Mouse (Mus musculus) Muller cell, postnatal 12 days (primary cell): ENCODE data around the gene Lsamp.

ENCODE experiments used
- DNase-seq: peaks from one replicate; pipeline ENCODE4 v3.0.0-alpha.2; 2015; ENCODE audit errors: inconsistent ontology term

Lsamp gene

DNA sequence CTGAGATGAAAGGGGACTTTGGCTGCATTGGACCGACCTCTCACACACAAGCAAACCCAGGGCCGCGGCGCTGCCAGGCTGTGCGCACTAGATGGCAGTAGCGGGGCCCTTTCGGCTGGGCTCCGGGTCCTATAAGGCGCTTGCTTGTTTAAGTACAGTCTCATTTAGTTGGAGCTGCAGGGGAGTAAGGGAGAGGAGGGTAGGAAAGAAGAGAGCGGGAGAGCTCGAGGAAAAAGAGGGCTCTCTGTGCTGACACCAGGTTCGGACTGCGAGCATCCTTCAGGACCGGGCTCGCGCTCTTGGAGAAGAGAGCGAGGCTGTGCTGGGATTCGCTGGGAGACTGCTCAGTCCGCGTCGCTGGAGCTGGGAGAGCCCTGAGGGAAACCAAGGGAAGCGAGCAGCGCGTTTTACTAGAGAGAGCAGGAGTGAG lies at the start of gene Lsamp:
TSS of gene Lsamp (plus strand) at position 157 of the 430 bp plus-strand sequence.
- DNase-seq, result peak; percentile 80

DNA sequence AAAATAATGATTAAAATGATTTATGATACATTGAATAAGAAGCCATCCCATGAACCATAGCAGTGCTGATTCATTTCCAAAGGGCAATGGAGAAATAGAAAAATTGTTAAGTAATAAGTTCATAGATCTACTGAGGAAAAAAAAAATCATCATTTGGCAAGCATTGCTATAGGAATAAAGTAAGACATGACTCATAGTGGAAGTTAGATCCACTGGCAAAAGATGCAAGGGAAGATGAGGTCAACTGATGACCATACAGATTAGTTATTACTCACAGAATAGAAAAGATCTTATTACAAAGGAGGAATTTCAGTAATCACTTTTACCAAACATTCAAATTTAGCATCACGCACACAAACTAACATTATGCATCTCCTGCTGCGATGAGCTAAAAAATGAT lies 26.5 kb upstream of the Lsamp start:
- peak; percentile 69 for DNase-seq

DNA sequence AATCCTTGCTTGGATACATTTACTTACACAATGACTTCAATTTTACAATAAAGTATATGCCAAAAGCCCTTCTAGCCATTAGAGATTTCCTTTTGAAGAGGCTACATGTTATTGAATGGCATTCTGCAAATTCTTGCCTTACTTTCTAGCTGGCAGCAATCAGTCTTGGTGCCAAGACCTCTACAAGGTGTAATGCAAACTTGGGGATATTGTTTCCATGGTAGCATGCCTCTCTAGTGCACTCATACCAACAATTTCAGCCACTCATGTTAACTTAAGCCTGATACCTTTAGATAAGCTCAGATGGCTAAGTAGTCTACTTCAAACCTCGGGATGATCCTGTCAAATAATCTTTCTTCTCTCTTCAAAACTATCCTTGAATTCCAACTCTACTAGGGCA lies 11.4 kb upstream of the Lsamp start:
- no peak for DNase-seq

DNA sequence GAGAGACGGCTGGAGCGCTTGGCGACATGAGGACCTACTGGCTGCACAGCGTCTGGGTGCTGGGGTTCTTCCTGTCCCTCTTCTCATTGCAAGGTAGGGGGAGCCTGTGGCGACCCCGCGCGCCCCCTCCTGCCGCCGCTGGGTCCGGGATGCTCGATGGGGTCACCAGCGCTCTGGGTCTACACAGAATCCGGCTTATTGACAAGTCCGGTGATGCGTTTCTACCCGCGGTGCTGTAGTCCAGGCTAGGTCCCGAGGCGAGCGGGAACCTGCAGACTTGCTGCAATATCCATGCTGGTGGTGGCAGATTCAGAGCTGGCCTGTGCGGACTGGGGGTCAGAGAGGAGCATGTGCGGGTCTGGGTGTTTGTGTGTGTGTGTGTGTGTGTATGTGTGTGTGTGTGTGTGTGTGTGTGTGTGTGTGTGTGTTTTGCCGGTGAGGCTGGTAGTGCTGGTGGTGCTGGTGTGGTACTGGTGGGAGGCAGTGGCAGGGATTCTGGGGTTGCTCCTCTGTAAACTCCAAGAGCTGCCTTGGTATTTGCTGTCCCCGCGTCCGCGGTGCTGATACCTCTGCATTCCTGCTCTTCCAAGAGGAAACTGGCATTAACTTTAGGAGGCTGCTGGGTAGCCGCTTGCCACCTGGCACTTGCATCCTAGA lies 602 bp downstream of the Lsamp start:
- DNase-seq, result peak; percentile 60

DNA sequence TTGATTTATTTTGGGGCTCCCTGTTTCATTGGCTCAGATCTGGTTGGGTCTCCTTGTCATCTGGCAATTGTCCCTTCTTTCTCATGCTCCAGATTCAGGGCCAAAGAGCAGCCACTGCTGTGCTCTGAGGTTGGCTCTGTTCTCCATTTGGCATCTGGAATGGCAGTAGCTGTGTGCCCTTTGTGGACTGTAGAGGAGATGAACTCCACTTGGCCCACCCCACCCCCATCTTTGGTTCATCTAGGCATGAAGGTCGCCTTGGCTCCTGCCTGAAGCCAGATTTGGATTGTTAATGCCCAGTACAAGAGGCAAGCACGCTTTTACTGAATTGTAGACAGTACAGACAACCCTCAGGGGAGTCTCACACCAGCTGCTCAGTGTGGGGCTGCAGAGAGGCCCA lies 4.3 kb downstream of the Lsamp start:
- peak; percentile 19 for DNase-seq

DNA sequence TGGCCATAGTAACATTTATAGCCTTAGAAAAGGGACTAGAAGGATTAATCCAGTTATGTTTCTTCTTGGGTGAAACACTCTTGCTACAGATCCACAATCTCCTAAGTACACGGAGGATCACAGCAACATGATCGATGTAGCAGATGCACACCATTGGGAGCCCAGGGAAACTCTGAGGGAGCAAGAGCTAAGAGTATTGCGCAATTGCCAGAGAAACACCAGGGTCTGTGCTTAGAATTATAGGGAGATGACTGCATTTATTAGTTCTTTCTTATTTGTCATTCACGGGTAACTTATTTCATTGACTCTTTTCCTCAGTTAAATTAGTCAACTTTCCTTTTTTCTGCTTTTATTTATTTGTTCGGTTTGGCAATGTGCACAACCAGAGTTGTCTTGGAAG lies 10.7 kb downstream of the Lsamp start:
- no peak for DNase-seq

DNA sequence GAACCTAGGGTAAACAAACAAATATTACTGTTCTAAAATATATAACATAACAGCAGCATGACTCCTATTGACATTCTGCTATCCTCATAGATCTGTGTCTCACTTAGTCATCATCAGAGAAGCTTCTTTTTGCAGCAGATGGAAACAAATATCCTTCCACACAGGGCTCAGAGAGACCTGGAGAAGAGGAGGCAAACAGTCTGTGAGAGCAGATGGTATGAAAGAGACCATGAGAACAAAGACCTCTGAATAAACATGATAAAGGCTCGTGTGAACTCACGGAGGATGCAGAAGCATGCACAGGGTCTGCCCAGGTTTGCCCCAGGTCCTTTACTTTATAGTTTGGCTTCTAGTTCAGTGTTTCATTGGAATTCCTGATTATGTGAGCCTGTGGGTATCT lies 24.6 kb downstream of the Lsamp start:
- no peak for DNase-seq

DNA sequence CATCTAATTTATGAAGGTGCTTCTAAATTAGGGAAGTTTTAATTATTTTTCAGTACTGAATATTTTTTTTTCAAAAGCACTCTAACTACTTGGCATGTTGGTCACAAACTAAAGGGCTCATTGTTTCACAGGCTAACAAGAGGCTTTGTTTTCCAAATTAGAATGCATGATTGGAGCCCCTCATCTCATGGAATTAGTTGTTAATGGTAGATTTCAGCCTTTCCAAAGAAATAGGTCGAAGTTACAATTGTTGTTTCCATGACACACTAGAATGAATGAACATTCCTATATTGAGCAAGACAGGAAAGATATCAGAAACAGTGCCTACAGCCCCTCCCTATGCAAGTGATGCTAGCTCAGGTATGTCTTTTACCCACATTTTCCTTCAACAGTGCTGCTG lies 26.9 kb downstream of the Lsamp start:
- DNase-seq, result peak; percentile 88

DNA sequence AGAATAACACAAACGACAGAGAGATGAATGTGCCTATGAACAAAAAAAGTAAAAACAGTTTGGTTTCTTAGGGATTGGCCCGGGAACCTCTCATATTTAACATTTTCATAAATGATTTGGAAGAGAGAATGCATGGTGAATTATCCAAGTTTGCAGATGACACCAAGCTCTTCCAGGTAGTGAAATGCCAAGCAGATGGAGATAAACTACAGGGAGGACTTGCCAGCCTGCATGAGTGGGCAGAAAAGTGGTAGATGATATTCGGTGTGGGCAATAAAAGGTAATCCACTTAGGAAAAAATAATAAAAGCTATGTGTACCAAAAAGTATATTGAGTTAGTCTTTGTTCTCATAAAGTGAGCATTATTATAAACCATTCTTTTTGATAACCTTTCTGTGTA lies 38.5 kb downstream of the Lsamp start:
- no peak for DNase-seq

DNA sequence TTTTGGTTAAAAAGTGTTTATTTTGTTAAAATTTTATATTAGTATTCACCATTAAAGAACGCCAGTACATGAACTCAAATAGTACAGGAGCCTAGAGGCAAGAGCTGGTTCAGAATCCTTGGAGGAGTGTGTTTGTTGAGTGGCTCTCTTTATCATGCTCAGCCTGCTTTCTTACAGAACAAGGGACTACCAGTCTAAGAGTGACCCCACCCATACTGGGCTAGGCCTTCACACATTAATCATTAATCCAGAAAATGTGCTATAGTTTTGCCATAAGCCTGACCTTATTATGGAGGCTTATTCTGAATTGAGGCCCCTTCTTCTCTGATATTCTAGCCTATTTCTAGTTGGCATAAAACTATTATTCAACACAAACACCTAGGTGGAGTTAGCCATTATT lies 52.6 kb downstream of the Lsamp start:
- DNase-seq, result no peak

DNA sequence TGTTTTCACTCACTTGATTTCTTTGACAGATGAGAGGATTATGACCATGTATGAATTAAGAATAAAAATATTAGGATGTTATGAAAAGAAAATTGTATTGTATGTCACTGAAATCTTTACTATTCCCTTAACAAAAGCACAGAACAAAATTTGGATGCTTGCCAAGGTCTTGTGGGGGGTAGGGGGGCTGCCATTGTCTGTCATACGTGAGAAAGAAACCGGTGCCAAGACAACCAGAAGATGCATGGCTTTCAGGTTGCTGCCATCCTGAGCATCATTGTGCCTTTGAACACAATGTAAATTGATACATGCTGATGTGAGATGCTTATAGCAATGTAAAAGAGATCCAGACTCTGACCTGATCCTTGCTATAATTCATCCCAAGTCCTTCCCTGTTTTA lies 75.4 kb downstream of the Lsamp start:
- DNase-seq, result peak; percentile 2

DNA sequence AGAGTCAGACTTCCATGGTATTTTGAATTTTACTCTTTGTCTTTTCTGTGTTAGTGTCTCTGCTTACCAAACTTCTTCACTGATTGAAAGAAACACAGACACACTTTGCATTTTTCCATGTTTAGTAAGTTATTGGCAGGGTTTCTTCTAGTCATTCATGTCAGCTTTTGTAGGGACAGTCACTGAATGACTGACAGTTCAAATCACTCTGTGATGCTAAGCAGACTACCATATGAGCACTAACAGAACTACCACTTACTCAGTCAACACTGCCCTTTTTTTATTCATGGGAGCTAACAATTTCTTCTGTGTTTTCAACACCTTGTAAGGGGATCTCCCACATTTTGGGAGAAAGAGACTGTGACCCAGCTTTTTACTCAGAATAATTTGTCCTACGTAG lies 75.8 kb downstream of the Lsamp start:
- DNase-seq, result peak; percentile 49

DNA sequence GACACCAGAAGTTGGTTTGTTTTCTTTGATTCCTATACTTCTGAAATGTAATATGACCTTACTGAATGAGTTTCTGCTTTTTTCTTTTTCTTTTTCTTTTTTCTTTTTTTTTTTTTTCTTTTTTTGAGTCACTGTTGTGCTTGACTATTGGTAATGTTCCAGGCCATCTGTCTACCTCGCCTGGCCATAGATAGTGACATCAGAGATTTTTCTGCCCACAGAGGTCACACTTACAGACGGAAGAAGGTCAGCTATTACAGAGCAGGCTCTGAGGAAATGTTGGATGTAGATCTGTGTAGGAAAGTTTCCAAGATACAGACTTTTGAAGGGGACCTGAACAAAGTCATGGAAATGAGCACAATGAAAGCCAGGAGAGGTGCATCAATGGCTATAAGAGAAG lies 76.3 kb downstream of the Lsamp start:
- DNase-seq, result peak; percentile 45

DNA sequence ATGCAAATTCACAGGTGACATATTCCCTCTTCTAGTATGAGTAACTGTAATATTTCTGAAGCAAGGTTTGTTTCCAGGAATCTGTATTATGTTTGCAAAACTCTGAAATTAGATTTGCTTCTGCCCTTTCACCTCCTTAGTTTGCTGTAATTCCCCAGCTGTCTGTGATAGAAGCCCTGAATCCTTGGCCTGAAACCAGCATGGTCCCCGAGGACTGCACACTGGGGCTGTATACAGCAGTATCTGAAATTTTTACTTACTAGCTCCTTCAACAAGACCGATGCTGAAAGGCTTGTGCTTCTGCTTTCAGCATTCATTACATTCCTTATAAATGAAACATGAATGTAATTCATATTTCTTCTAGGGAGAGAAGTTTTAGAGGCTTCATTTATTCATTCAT lies 91.4 kb downstream of the Lsamp start:
- peak; percentile 4 for DNase-seq

DNA sequence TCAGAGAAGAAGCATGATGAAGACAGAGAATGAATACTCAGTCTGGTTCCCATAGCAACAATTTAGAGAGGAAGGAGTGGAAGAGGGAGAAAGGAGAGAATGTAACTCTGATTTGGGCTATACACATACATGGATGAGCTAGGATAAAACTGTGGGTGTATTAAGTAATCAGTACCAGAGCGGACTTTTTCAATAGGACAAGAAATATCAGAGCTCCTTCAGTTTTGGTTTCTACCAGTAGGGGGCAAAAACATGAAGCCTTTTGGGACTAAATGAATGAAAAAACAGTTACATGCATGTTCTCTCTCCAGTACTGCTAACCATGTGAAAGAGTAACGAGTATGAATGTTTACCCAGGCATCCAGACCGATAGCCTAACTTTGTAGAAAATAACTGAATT lies 96.1 kb downstream of the Lsamp start:
- DNase-seq, result peak; percentile 1

DNA sequence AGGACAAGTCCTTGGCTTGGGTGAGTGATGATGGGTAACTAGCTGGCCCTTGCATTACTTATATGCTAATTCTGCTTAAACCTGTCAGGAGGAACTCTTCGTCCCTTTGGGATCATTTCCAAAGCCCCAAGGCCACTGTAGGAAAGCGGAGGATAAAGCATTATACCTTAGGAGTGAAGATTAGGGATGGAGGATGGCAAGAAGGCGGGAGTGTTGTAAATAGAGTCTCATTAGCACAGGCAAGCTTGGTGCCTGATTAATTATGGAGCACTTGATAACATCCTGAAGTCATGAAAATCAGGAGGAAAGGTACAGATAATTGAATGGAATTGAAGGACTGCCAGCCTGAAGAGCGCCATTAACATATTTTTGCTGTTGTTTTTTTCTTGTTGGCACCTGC lies 120.2 kb downstream of the Lsamp start:
- DNase-seq, result no peak

DNA sequence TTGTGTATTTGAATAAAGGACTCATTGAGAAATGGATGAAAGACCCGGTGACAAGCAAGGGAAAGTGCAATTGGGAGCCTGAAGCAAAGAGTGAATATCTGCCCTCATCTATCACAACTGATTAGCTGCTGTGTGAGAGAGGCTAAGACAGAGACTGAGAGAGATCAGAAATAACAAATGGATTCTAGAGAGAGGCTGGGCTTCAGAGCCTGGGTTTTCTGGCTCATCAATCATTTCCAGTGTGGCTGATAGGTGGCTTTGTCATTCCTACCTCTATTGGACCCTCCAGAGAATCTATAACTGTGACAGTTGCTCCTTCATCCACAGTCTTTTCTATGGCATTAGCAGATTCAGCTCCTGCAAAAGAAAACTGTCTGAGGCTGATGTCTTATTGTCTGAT lies 198.8 kb downstream of the Lsamp start:
- DNase-seq, result no peak

DNA sequence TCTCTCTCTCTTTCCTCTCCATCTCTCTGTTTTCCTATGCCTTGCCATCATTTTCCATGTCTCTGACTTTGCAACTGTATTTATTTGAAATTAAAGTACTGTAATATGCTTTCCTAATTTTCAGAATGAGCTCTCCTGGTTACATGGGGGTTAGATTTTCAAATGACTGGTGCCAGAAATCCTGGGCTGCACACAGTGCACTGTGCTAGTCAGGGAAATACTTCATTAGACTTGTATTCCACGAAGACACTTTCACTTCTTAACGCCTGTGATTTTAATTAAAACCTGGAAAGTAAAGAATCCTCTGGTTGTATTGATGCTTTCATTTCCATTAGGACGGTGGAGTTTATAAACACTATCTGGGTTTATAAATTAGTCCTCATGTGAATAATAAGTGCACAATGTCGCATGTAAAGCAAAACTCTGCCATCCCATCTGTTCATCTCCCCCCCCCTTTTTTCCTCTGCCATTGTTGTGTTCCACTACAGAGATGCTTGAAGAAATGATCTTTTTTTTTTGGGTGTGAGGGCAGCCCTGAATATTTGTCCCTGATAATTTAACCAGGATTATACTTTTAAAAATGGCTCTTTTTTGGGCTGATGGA lies 203.9 kb downstream of the Lsamp start:
- no peak for DNase-seq

DNA sequence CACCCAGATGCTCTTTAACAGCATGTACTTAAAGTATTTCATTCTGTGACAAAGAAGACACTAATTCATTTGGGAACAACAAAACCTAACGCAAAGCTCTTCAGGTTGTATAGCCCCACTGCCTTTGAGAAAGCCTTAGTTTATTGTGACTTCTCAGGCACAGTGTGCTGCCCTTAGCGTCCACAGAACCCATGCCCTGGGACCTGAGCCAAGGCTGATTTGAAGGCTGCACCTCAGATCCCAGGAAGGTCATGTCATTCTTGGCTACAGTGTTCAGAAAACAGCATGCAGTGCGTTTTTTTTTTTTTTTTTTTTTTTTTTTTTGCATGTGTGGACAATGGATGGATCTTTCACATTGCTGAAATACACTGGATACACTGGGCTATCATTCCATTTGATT lies 210.2 kb downstream of the Lsamp start:
- no peak for DNase-seq

DNA sequence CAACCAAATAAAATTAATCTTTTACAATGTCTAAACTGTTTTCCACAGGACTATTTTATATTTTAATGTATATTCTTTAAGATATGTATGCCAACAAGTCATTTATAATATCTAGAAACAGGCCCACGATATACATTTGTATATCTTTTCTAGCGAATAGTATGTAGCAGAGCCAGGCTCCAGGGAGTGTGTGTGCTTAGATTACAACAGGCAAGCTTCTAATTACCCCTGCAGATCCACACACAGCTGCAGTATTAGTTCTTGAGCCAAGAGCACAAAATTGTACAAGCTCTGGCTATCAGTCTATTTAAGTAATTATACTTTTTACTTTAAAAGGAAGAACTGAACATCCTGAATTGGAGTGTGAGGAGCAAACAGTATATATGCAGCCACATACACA lies 210.7 kb downstream of the Lsamp start:
- no peak for DNase-seq

DNA sequence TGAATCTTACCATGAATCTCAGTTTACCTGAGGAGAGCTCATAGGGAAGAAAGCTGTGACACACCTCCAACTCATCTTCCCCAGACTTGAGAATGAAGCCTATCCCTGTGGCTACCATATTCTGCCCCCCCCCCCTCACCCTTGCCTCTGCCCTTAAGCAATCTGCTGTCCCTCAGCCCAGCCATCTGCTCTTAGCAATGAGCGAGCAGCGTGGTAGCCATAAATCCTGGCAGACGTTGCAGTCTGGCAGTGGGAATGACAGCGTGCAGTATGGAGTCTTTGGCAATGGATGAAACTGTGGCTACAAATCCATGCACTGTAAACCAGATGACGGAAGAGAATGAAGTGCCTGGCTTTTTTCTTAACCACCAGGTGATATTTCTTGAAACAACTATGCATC lies 244.5 kb downstream of the Lsamp start:
- DNase-seq, result no peak

DNA sequence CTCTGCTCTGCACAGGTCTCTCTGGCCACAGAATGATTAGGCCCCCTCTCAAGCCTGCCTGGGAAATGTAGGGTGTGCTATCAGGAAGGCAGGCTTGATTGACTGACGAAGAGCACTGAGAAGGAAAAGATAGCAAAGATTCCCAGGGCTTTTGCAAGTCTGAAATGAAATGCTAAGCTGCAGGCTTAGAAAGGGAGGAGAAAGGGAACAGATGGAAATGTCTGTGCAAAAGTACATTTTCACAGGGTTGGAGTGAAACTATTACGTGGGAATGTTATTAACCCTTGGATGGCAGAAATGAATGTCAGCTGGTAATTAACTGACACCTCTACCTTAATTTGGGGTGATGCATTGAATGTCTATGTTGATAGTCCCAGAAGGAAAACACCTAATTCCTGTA lies 248.9 kb downstream of the Lsamp start:
- DNase-seq, result no peak

DNA sequence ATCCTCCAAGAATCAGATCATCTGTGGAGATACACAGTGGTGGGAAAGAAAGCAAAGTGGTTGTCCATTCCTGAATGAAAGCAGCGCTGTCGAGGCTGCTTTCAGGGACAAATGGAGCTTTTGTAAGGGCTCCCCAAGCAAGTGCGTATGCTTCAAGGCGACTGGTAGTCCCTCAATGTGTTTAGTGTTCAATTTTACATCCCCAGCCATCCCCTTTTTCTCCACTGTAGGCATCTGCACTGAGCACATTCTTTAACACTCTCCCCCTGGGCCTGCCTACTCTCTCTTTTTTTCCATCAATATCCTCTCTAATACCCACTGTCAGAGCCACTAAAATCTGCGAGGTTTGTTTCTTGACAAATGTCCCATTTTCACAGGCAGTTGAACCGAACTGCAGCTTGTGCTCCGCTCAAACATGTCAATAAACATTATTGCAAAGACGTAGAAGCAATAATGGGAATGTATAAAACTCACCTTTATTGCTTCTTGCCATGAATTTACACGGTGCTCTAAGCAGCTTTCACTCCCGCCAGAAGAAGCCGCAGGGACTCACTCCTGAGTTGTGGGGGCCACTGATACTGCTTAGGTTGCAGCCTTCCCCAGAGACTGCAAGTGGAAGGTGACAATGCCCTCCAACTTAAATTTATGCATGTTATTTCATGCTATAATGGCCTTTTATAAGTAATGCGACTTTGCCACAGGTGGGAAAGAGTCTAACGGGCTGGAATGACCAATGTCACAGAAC lies 250.2 kb downstream of the Lsamp start:
- no peak for DNase-seq
